Mouse (Mus musculus) liver, adult 2 months (tissue): ENCODE data around the gene Qrich2.

Experiments used
- CTCF ChIP-seq: fragments of 200-500 bp; IDR thresholded peaks from 2 replicates; pipeline ENCODE4 v1.5.1; 2011; ENCODE audit warnings: low read depth, low read length, control low read depth
- POLR2A ChIP-seq: fragments of 200-500 bp; IDR thresholded peaks from 2 replicates; pipeline ENCODE4 v1.6.1; 2011; ENCODE audit warnings: low read length, control low read depth; ENCODE audit not compliant: insufficient read depth; ENCODE audit errors: extremely low read depth

DNA sequence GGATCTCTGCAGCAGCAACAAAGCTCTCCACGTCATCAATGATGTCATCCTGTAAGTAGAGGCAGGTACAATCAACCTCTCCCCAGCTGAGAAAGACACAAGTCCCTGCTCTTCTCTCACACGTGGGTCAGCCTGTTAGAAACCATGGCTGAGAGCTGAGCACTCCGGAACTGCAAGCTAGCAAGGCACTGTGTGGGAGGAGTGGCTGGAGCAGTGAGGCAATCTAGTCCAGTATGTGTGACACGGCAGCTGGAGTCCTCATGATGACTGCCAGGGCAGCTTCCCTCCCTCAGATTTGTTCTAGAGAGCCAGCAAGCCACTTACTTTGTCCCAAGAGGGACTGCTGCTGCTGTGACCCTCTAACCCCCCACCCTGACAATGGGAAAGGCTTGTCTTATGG, 6.2 kb upstream of the Qrich2 start:
- TF ChIP-seq POLR2A, result no peak
- TF ChIP-seq CTCF, result no peak
